Mouse (Mus musculus): ENCODE measurements around the gene Tango6. TPM values are rescaled to one million over a fixed set of nuclear protein-coding genes. Genes with fewer than 3 reads are reported as not detected.

The Tango6 gene
- polyA plus RNA-seq (2012; rRNA removed): 3.8 and 5.2 TPM in 2 replicates

DNA sequence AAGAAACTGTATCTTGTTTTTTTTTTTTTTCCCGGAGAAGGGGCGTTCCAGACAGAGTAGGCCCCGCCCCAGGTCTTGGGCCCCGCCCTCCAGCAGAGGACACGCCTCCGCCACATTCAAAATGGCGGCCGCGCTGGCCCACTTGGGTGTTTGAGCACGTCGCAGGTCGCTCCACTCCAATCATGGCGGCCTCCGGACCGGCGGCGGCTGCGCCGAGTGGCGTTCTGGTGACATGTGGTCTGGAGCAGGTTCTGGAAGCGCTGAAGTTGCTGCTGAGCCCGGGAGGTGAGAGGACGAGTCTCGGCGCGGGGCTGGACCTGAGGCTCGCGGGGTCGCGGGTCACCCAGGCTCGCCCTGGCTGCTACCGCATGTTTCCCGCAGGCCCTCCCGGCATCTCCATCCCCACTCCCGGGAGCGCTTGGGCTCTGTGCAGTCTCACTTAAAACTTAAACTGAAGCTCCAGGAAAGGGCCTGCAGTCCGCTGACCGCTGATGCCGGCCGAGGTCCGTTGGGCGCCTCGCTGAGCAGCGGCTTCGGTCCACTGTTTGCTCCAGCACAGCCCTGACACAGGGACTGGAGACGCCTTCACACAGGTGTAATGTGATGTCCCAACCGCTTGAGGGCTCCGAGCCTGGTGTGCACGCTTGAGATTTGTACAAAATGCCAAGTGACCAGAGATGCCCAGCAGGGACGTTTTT lies at the start of gene Tango6:
Gene Tango6, plus strand, starts transcription at position 98 of the 698 bp plus-strand sequence.
- peak; percentile 93 for DNase-seq (ENCODE audit: low read depth)
- TF ChIP-seq CTCF (IDR thresholded peaks at IDR 0.05; ENCODE audit: borderline replicate concordance, extremely low read depth, insufficient read depth, insufficient read length) (peak; percentile 86), POLR2A (IDR thresholded peaks at IDR 0.05; ENCODE audit: borderline replicate concordance, extremely low read depth, insufficient read depth, insufficient read length, poor library complexity, severe bottlenecking) (peak; percentile 86; the same call in 1 of the 2 replicates)

DNA sequence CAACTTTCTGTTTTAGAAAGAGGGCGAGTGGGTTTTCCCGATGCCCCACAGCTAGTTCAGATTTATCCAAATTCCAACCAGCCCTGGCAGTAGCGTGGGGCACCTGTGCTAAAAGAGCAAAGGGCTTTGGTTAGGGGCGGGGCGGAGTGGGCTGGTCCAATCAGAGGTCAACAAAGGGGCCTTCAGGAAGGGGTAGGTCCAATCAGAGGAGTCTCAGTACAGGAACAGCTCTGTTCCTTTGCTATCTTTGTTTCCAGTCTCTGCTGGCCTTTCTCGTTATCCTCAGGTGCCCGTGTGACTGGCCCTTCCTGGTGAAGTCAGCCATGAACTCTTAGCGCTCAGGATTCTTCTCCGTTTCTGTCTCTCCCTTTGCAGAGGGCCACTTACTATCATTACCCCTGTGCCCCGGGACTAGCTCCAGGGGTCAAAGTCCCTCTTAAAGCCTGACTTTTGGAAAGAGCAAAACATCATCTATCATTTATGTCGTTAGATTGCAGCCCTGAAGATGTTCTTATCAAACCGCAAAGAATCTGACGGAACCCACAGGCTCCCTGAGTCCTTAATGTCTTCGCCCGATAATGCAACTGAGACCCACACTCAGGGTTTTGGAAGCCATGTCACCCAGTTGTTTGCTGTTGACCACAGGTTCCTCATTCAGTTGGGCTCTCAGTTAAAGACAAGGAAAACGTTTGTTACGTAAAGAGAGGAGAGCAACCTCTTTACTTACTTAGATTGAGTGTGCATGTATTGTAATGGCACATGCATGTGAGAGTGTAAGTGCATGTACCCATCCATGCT lies 49.3 kb upstream of the Tango6 start:
- no peak for TF ChIP-seq CTCF (IDR thresholded peaks at IDR 0.05; ENCODE audit: borderline replicate concordance, extremely low read depth, insufficient read depth, insufficient read length)
- DNase-seq (ENCODE audit: low read depth): no peak

DNA sequence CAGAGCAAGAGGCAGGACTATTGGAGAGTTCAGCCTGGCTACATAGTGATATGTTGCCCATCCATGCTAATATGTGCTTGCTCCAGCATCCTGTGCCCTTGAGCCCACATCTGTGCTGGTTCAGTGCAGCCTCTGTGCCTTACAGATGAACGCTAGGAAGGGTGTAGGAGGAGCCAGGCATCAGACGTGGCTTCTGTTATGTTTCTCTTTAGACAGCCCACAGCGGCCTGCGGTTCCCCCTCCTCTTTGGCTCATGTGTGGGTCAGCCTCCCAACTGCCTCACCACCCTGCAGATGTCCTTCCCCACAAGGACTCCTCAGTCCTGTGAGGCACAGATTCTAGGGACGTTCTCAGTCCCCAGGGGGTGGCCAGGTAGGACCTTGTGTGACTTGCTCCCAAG lies 47.6 kb upstream of the Tango6 start:
- no peak for DNase-seq (ENCODE audit: low read depth)
- no peak for TF ChIP-seq POLR2A (IDR thresholded peaks at IDR 0.05; ENCODE audit: borderline replicate concordance, extremely low read depth, insufficient read depth, insufficient read length, poor library complexity, severe bottlenecking)
- no peak for TF ChIP-seq CTCF (IDR thresholded peaks at IDR 0.05; ENCODE audit: borderline replicate concordance, extremely low read depth, insufficient read depth, insufficient read length)

DNA sequence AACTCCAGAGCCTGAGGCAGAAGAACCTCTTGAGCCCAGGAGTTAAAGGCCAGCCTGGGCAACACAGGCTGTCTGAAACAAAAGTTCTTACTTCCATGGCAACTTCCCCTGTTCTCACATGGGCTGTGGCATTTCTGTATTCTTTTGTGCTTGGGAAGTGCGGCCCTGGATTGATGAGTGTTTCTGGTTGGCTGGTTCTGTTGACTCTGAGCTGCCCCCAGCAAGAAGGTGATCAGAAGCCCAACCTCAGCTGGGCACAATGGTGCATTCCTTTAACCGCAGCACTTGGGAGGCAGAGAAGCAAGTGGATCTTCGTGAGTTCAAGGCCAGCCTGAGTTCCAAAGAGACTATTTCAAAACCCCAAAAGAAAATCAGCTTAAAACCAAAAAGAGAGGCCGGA lies 45.4 kb upstream of the Tango6 start:
- TF ChIP-seq CTCF (IDR thresholded peaks at IDR 0.05; ENCODE audit: borderline replicate concordance, extremely low read depth, insufficient read depth, insufficient read length) (no peak), POLR2A (IDR thresholded peaks at IDR 0.05; ENCODE audit: borderline replicate concordance, extremely low read depth, insufficient read depth, insufficient read length, poor library complexity, severe bottlenecking) (no peak)
- DNase-seq (ENCODE audit: low read depth): peak; percentile 23

DNA sequence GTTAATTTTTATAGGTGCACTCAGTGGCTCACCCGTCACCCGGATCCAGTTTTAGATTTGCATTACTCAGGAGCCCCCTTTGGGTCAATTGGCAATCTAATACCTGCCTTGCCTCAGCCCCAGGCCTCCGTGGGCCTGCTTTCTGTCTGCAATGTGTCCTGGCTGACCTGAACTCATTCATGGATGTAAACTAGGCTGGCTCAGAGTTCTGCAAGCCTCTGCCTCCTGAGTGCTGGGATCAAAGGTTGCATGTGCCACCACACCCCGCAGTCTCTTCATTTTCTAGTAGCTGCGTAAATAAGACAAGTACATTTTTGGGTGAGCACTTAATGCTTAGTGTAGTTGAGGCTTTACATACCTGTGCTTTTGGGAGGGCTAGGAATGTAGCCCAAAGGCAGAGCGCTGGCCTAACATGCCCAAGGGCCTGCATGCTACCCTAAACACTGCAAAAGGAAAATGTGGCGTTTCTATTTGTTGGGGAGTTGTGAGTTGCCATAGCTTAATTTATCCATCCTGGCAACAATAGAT lies 44.0 kb upstream of the Tango6 start:
- no peak for TF ChIP-seq CTCF (IDR thresholded peaks at IDR 0.05; ENCODE audit: borderline replicate concordance, extremely low read depth, insufficient read depth, insufficient read length)
- no peak for TF ChIP-seq POLR2A (IDR thresholded peaks at IDR 0.05; ENCODE audit: borderline replicate concordance, extremely low read depth, insufficient read depth, insufficient read length, poor library complexity, severe bottlenecking)
- no peak for DNase-seq (ENCODE audit: low read depth)

DNA sequence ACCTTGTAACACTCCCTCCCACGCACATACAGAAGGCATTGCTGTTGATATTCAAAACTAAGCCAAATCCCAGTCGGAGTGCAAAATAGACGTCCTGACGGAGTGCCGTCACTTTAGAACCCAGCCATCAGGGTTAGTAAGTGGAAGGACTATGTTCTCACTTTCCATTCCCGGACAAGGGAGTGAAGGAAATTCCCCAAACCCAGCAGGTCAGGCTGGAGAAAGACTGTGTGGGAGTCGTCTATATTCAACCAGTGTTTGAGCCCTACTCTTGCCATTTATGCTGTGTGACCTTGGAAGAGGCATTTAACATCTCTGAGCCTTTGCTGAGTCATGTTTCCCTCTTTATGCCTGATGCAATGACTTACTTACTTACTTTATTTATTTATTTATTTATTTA lies 42.7 kb upstream of the Tango6 start:
- no peak for TF ChIP-seq POLR2A (IDR thresholded peaks at IDR 0.05; ENCODE audit: borderline replicate concordance, extremely low read depth, insufficient read depth, insufficient read length, poor library complexity, severe bottlenecking)
- no peak for TF ChIP-seq CTCF (IDR thresholded peaks at IDR 0.05; ENCODE audit: borderline replicate concordance, extremely low read depth, insufficient read depth, insufficient read length)
- no peak for DNase-seq (ENCODE audit: low read depth)

DNA sequence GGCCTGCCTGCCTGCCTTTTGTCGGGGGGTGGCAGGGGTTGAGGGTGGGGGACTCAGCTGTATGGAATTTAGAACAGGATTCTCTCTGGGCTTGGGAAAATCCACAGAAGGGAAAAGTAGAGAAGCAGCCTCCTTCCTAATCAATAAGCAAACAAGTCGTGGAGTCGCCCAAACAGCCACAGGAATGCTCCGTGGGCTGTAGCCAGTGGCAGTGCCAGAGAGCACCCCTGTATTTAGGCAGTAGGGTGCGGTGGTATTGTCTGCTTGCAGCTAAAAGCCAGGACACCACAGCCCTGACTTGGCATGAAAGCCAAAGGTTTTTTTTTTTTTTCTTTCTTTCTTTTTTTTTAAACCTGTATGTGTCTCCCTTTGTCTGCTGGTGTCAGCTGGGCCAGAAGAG lies 41.9 kb upstream of the Tango6 start:
- DNase-seq (ENCODE audit: low read depth): no peak
- TF ChIP-seq CTCF (IDR thresholded peaks at IDR 0.05; ENCODE audit: borderline replicate concordance, extremely low read depth, insufficient read depth, insufficient read length): no peak
- TF ChIP-seq POLR2A (IDR thresholded peaks at IDR 0.05; ENCODE audit: borderline replicate concordance, extremely low read depth, insufficient read depth, insufficient read length, poor library complexity, severe bottlenecking): no peak

DNA sequence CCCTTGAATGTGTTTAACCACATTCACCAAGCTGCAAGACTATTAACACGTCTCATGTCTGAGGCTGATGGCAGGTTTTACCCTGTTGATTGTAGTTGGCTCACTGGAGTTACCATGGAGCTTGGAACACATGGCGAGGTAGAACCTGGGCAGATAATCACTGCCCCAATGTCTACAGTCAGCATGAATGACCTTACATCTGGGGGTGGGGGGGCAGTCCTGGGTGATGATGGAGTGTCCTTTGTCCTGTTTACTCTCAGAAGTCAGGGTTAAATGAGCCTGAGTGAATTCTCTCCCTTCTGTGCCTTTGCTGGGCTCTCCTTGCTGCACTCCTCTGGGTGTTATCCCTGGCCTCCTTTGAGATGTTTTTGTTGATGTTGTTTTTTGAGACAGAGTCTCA lies 40.7 kb upstream of the Tango6 start:
- no peak for TF ChIP-seq POLR2A (IDR thresholded peaks at IDR 0.05; ENCODE audit: borderline replicate concordance, extremely low read depth, insufficient read depth, insufficient read length, poor library complexity, severe bottlenecking)
- TF ChIP-seq CTCF (IDR thresholded peaks at IDR 0.05; ENCODE audit: borderline replicate concordance, extremely low read depth, insufficient read depth, insufficient read length): no peak
- no peak for DNase-seq (ENCODE audit: low read depth)

DNA sequence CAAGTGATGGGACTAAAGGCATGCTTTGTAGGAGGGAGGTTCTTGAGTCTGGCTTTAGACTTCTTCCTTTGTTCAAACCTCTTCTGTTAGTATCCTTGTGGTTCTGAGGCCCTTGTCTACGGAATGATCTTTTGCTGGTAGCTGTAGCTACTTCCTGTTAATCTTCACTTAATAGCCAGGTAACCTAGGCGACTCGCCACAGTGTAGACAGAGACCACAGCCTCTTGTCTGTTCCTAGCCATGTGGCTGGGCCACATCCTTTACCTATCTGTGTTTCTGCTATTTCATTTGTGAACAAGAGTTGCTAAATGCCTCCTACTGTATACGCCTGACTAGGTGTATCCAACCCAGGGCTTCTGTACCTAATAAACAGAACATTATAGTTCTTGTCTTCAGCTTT lies 39.8 kb upstream of the Tango6 start:
- DNase-seq (ENCODE audit: low read depth): no peak
- TF ChIP-seq POLR2A (IDR thresholded peaks at IDR 0.05; ENCODE audit: borderline replicate concordance, extremely low read depth, insufficient read depth, insufficient read length, poor library complexity, severe bottlenecking): no peak

DNA sequence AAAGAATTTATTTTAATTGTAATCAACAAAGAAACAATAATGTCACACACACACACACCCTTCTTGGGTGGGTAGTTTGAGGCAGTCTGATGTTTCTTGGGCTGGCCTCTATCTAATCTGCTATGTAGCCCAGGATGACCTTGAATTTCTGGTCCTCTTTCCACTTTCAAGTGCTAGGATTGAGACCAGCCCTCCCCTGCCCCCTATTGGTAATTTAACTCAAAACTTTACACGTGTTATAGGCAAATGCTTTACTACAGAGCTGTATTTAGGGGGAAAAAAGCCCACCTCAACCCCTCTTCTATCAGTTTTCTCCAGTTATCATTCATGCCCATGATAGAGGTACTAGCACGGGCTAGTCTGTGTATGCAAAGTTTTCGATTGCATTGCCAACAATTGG lies 37.9 kb upstream of the Tango6 start:
- DNase-seq (ENCODE audit: low read depth): no peak
- TF ChIP-seq POLR2A (IDR thresholded peaks at IDR 0.05; ENCODE audit: borderline replicate concordance, extremely low read depth, insufficient read depth, insufficient read length, poor library complexity, severe bottlenecking) (no peak), CTCF (IDR thresholded peaks at IDR 0.05; ENCODE audit: borderline replicate concordance, extremely low read depth, insufficient read depth, insufficient read length) (no peak)

DNA sequence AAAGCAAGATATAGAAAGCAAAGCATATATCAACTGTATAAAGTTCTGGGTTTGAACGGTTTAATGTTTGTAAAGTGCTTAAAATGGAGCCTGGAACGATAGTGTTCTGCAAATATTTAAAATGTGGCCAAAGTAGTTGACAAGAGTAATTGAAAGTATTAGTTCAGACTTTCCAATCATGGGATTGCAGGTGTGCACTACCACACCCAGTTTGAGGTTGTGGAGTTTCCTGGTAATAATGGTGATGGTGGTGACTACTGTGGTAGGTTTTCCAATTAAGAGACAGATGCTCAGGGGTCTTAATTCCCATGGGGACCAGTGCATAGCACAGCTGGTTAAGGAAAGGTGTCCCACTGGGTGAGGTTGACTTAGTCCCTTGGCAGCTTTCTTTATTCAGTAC lies 36.7 kb upstream of the Tango6 start:
- no peak for TF ChIP-seq POLR2A (IDR thresholded peaks at IDR 0.05; ENCODE audit: borderline replicate concordance, extremely low read depth, insufficient read depth, insufficient read length, poor library complexity, severe bottlenecking)
- no peak for TF ChIP-seq CTCF (IDR thresholded peaks at IDR 0.05; ENCODE audit: borderline replicate concordance, extremely low read depth, insufficient read depth, insufficient read length)
- DNase-seq (ENCODE audit: low read depth): no peak

DNA sequence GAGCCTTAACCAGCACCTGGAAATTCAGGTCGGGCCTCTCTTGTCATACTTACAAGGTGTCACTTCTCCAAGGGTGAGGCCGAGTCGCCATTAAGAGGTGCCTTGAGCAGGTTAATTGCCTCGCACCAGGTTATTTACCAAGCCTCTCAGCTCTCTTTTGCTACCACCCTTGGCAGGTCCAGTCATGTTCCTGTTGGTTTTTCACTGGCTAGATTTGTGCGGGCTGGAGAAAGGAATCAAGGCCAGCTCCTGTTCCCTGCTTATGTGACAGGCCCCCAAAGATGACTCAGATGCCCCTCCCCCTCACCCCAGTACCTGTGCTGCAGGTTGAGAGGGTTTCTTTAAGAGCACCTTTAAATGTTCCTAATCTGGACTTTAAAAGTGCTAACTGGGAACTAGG lies 36.1 kb upstream of the Tango6 start:
- no peak for TF ChIP-seq POLR2A (IDR thresholded peaks at IDR 0.05; ENCODE audit: borderline replicate concordance, extremely low read depth, insufficient read depth, insufficient read length, poor library complexity, severe bottlenecking)
- DNase-seq (ENCODE audit: low read depth): no peak

All from brain, embryonic 14.5 days (tissue).